Mouse (Mus musculus) hindbrain, embryonic 11.5 days (tissue): ENCODE results near the gene Pnpla2. TPM values are rescaled to one million over a fixed set of nuclear protein-coding genes. Genes with fewer than 3 reads are reported as not detected.

Experiments used
- ATAC-seq: fragments of 200-750 bp; cut with Nextera tagmentation; 2 replicates; pipeline ENCODE4 v1.8.0; 2017; ENCODE audit warnings: mild to moderate bottlenecking, moderate TSS enrichment, moderate library complexity; ENCODE audit not compliant: low FRiP score
- DNase-seq: peaks from one replicate; pipeline ENCODE4 v3.0.0-alpha.2; 2015; ENCODE audit warnings: low spot score
- H3K27ac ChIP-seq: fragments of 300-500 bp; sonication (generic); 2 replicates; pipeline ENCODE4 v1.5.1; 2014; ENCODE audit warnings: mild to moderate bottlenecking, low read depth, low read length
- H3K27me3 ChIP-seq: fragments of 300-500 bp; sonication (generic); 2 replicates; pipeline ENCODE4 v1.6.1; 2014; ENCODE audit warnings: mild to moderate bottlenecking, low read length, moderate library complexity, mixed read lengths; ENCODE audit not compliant: control insufficient read depth, insufficient read depth
- H3K36me3 ChIP-seq: fragments of 300-500 bp; sonication (generic); 2 replicates; pipeline ENCODE4 v1.6.1; 2014; ENCODE audit warnings: mild to moderate bottlenecking, low read length, moderate library complexity, mixed read lengths; ENCODE audit not compliant: control insufficient read depth, insufficient read depth
- H3K4me1 ChIP-seq: fragments of 300-500 bp; sonication (generic); replicated peaks from 2 replicates; pipeline ENCODE4 v1.6.1; 2014; ENCODE audit warnings: low read length, mixed read lengths; ENCODE audit not compliant: control insufficient read depth, insufficient read depth
- H3K4me2 ChIP-seq: fragments of 300-500 bp; sonication (generic); replicated peaks from 2 replicates; pipeline ENCODE4 v1.6.1; 2014; ENCODE audit warnings: mild to moderate bottlenecking, low read depth, low read length
- H3K4me3 ChIP-seq: fragments of 300-500 bp; sonication (generic); 2 replicates; pipeline ENCODE4 v1.5.1; 2014; ENCODE audit warnings: low read depth, low read length
- H3K9ac ChIP-seq: fragments of 300-500 bp; sonication (generic); 2 replicates; pipeline ENCODE4 v1.6.1; 2014; ENCODE audit warnings: low read depth, low read length
- H3K9me3 ChIP-seq: fragments of 300-500 bp; sonication (generic); 2 replicates; pipeline ENCODE4 v1.6.1; 2016; ENCODE audit warnings: low read length; ENCODE audit not compliant: control insufficient read depth
- WGBS: fragments of 180-500 bp; shearing (Covaris S2); extraction: QIAGEN DNeasy Blood & Tissue Kit; methylation state at CpG from one replicate; pipeline ENCODE4 v1.1.7; 2014; 5-methylcytosine and 5-hydroxymethylcytosine counted together
- polyA plus RNA-seq: library from polyadenylated mRNA; unstranded; fragments of >200 nt; fragmentation: Nextera tagmentation; extraction: Ambion mirVana; gene quantifications from 2 replicates; pipeline ENCODE4 v1.2.1, GENCODE M21; 2014

Gene Pnpla2
- polyA plus RNA-seq, 1 experiment from 2014 or later = 14.2 TPM

- Histone ChIP-seq H3K36me3 (no peaks in the 10 kb centered on the region), H3K27ac (no peak overlapping the region), H3K9me3 (no peaks in the 10 kb centered on the region), H3K9ac (no peak overlapping the region), H3K4me2 (no peak overlapping the region), H3K4me3 (no peak overlapping the region), H3K27me3 (peaks cover 14% of the 10 kb centered on the region), H3K4me1 (peaks cover 5% of the 10 kb centered on the region; the same call in 1 of the 2 replicates)
- ATAC-seq (no peak), DNase-seq (no peak)
- 89% methylated on average over 2 of the region's 2 CpGs for WGBS
These were observed 30.6 kb downstream of the Pnpla2 start for GRCm38 (mm10) chr7:141485606-141486005.

- H3K9ac ChIP-seq = no peak overlapping the region
- peaks cover 3% of the 10 kb centered on the region; the same call in 1 of the 2 replicates for H3K4me1 ChIP-seq
- H3K4me3 ChIP-seq = no peak overlapping the region
- H3K36me3 ChIP-seq = no peaks in the 10 kb centered on the region
- WGBS = 84% methylated on average over 1 of the region's 1 CpGs
- no peak overlapping the region for H3K27ac ChIP-seq
- ATAC-seq (no peak), DNase-seq (no peak)
- no peaks in the 10 kb centered on the region for H3K9me3 ChIP-seq
- H3K4me2 ChIP-seq = no peak overlapping the region
- peaks cover 14% of the 10 kb centered on the region for H3K27me3 ChIP-seq
These were observed 31.2 kb downstream of the Pnpla2 start for GRCm38 (mm10) chr7:141486239-141486638.

- Histone ChIP-seq H3K4me2 (no peak overlapping the region), H3K36me3 (no peaks in the 10 kb centered on the region), H3K27ac (no peak overlapping the region), H3K4me1 (0 out of 2 replicates have a peak, but pooled peaks cover 2% of the 10 kb centered on the region), H3K4me3 (no peak overlapping the region), H3K9ac (no peak overlapping the region), H3K27me3 (peaks cover 14% of the 10 kb centered on the region), H3K9me3 (no peaks in the 10 kb centered on the region)
- WGBS = 77% methylated on average over 7 of the region's 7 CpGs
- DNase-seq (no peak), ATAC-seq (no peak)
These were observed 32.1 kb downstream of the Pnpla2 start for GRCm38 (mm10) chr7:141487141-141487540.

- H3K27me3 ChIP-seq = no peaks in the 10 kb centered on the region
- H3K9me3 ChIP-seq = no peaks in the 10 kb centered on the region
- ATAC-seq (no peak), DNase-seq (no peak)
- 86% methylated on average over 2 of the region's 2 CpGs for WGBS
- H3K4me3 ChIP-seq = no peak overlapping the region
- no peak overlapping the region for H3K4me2 ChIP-seq
- no peaks in the 10 kb centered on the region for H3K4me1 ChIP-seq
- no peak overlapping the region for H3K9ac ChIP-seq
- H3K36me3 ChIP-seq = no peaks in the 10 kb centered on the region
- no peak overlapping the region for H3K27ac ChIP-seq
These were observed 36.2 kb downstream of the Pnpla2 start for GRCm38 (mm10) chr7:141491151-141491550.

- H3K9me3 ChIP-seq = no peaks in the 10 kb centered on the region
- ATAC-seq (no peak), DNase-seq (no peak)
- no peak overlapping the region for H3K4me2 ChIP-seq
- H3K4me3 ChIP-seq = no peak overlapping the region
- 88% methylated on average over 5 of the region's 5 CpGs for WGBS
- no peaks in the 10 kb centered on the region for H3K27me3 ChIP-seq
- no peaks in the 10 kb centered on the region for H3K36me3 ChIP-seq
- H3K4me1 ChIP-seq = no peaks in the 10 kb centered on the region
- H3K27ac ChIP-seq = no peak overlapping the region
- H3K9ac ChIP-seq = no peak overlapping the region
These were observed 37.7 kb downstream of the Pnpla2 start for GRCm38 (mm10) chr7:141492738-141493137.

GRCm38 (mm10) chr7:141493729-141494128, 38.7 kb downstream of the Pnpla2 start:
- H3K9me3 ChIP-seq = no peaks in the 10 kb centered on the region
- H3K4me1 ChIP-seq = no peaks in the 10 kb centered on the region
- H3K9ac ChIP-seq = no peak overlapping the region
- WGBS = 90% methylated on average over 1 of the region's 1 CpGs
- ATAC-seq (no peak), DNase-seq (no peak)
- no peak overlapping the region for H3K27ac ChIP-seq
- H3K27me3 ChIP-seq = no peaks in the 10 kb centered on the region
- H3K36me3 ChIP-seq = no peaks in the 10 kb centered on the region
- no peak overlapping the region for H3K4me3 ChIP-seq
- no peak overlapping the region for H3K4me2 ChIP-seq

GRCm38 (mm10) chr7:141495379-141495778, 40.4 kb downstream of the Pnpla2 start:
- no peak overlapping the region for H3K9ac ChIP-seq
- DNase-seq (no peak), ATAC-seq (no peak)
- H3K27me3 ChIP-seq = no peaks in the 10 kb centered on the region
- no peak overlapping the region for H3K4me3 ChIP-seq
- H3K36me3 ChIP-seq = no peaks in the 10 kb centered on the region
- no peak overlapping the region for H3K4me2 ChIP-seq
- no peaks in the 10 kb centered on the region for H3K4me1 ChIP-seq
- 79% methylated on average over 2 of the region's 2 CpGs for WGBS
- no peaks in the 10 kb centered on the region for H3K9me3 ChIP-seq
- no peak overlapping the region for H3K27ac ChIP-seq

GRCm38 (mm10) chr7:141495940-141496339, 40.9 kb downstream of the Pnpla2 start:
- Histone ChIP-seq H3K9me3 (no peaks in the 10 kb centered on the region), H3K4me1 (no peaks in the 10 kb centered on the region), H3K4me3 (no peak overlapping the region), H3K27ac (no peak overlapping the region), H3K9ac (no peak overlapping the region), H3K27me3 (no peaks in the 10 kb centered on the region), H3K36me3 (no peaks in the 10 kb centered on the region), H3K4me2 (no peak overlapping the region)
- 84% methylated on average over 4 of the region's 4 CpGs for WGBS
- ATAC-seq (no peak), DNase-seq (no peak)

- Histone ChIP-seq H3K27ac (no peak overlapping the region), H3K9me3 (no peaks in the 10 kb centered on the region), H3K27me3 (no peaks in the 10 kb centered on the region), H3K4me1 (no peaks in the 10 kb centered on the region), H3K9ac (no peak overlapping the region), H3K4me2 (no peak overlapping the region), H3K4me3 (no peak overlapping the region), H3K36me3 (no peaks in the 10 kb centered on the region)
- 99% methylated on average over 3 of the region's 3 CpGs for WGBS
- no peak for DNase-seq
- no peak for ATAC-seq
These were observed 42.6 kb downstream of the Pnpla2 start for GRCm38 (mm10) chr7:141497600-141497999.
